Mouse (Mus musculus) megakaryocyte-erythroid progenitor cell, adult 5-6 weeks (primary cell): ENCODE results near the gene Arhgap23. TPM values are rescaled to one million over a fixed set of nuclear protein-coding genes. Genes with fewer than 3 reads are reported as not detected.

Experiments used
- ATAC-seq: replicated peaks from 2 replicates; pipeline ENCODE4 v1.8.0; 2016; ENCODE audit warnings: mild to moderate bottlenecking, inconsistent platforms; ENCODE audit not compliant: severe bottlenecking, poor library complexity, low FRiP score, low TSS enrichment
- total RNA-seq, 2 experiments: library from RNA; stranded (forward) in 1 of 2; stranded (reverse) in 1 of 2; fragments of 200-1000, 215-1000 nt in 1 of 2; fragments of >200 nt in 1 of 2; fragmentation: Nextera tagmentation in 1 of 2; gene quantifications; 2 replicates each; pipeline ENCODE4 v1.2.3; 2014 to 2017

The Arhgap23 gene
- total RNA-seq, 2 experiments from 2014 or later = 14.5 to 18.4 TPM

- ATAC-seq = no peak
These were observed 124.3 kb downstream of the Arhgap23 start for GRCm38 (mm10) chr11:97539622-97540021.

DNA sequence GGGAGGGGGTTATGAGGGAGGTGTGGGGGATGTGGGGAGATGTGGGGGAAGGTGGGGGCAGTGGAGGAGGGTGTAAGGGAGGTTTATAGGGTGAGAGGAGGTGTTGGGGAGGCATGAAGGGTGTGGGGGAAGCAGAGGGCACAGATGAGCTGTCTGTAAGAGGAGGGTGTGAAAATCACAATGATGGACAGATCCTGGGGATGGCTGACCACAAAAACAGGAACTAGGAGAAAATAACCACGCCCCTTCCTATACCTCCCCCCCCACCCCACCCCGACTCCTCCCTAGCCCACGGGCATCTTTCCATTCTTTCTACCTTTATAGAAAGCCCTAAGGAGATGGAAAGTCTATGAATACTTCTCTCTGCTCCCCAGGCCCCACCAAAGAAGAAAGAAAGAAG, 124.8 kb downstream of the Arhgap23 start:
- ATAC-seq = no peak

- no peak for ATAC-seq
These were observed 125.3 kb downstream of the Arhgap23 start for GRCm38 (mm10) chr11:97540604-97541003.

DNA sequence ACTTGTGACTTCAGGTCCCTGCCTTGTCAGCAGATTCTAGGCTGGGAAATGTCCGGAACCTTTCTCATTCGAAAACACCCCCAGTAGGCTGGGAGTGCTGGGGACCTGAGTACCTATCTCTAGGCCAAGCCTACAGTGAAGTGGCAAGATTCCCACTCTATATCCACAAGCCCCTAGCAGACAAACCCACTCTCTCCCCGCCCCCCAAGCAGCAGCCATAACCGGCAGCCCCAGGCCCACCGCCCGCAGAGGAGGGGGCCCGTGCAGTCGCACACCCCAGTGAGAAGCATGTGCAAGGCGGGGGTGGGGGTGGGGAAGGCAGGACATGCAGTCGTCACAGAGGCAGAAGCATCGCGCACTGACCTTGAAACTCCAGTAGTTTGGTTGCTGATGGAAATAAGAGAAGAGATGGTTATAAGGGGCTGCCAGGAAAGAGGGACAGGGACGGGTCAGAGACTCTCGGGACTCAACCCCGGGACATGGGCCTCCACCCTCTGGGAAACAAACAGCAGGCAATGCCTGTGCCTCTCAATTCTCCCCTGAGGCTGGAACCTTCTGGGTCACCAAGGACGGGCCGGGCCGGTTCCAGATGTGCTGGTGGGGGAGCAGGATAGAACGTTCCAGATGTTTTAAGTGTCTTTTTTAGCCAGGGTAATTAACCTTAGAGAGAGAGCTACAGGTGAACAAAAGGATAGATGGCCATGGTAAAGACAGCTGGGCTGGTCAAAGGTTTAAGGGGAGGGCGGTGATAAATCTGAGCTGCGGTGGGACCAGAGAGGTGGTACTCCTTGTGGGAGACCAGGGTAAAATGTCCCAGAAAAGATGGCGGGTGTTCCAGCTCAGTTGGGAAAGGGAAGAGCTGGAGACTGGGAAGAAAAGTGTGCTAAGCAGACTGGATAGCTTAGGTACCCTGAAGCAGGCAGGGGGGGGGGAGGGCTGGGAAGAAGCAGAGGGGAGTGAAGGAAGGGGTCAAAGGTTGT, 127.1 kb downstream of the Arhgap23 start:
- no peak for ATAC-seq

GRCm38 (mm10) chr11:97543181-97543733, 127.9 kb downstream of the Arhgap23 start:
- ATAC-seq = no peak

DNA sequence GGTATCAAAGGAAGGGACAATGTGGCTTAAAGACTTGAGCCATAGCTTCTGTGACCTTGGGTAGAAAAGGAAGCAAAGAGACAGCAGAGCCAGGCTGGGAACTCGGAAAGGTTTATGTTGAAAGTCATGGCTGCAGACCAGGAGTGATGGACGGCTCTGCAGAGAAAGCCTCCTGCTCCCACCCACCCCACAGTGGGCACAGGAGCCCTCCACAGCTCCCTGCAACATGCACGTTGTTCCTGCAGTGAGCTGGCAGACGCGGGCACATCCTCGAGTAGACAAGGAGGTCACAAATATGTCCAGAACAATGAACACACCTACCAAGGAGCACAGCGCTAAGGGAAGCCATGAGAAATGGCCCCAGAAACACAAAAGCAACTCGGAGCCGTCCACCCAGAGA, 128.6 kb downstream of the Arhgap23 start:
- ATAC-seq = no peak

DNA sequence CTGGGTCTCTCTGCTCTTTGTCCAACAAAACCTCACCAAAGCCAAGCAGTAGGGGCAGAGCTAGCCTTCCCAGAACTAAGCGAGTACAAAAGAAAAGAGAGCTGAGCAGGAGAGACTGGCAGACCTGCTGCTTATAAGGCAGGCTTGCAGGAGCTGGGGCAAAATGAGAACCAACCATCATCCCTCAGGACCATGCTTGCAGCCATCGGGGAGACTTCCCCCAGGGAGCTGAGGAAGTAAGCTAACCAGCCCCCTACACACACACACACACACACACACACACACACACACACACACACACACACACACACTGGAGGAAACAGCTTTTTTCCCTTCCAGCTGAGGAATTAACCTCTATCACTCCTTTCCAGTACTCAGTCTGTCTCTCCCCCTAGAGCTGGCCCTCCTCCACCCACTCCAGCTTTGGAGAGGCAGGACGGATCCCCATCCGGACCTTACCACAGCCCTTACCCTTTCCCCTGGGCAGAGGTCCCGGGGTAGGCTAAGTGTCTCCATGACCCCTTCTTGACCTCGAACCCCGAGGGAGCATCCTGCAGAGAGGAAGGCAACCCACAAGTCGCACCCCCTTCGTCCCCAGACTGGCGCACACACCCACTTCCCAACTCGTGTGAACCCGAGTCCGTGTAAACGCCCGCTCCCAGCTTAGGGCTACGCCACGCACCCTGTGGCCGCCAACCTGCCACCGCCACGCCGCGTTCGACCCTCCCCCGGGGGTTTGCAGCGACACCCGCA, 130.7 kb downstream of the Arhgap23 start:
- ATAC-seq = no peak

DNA sequence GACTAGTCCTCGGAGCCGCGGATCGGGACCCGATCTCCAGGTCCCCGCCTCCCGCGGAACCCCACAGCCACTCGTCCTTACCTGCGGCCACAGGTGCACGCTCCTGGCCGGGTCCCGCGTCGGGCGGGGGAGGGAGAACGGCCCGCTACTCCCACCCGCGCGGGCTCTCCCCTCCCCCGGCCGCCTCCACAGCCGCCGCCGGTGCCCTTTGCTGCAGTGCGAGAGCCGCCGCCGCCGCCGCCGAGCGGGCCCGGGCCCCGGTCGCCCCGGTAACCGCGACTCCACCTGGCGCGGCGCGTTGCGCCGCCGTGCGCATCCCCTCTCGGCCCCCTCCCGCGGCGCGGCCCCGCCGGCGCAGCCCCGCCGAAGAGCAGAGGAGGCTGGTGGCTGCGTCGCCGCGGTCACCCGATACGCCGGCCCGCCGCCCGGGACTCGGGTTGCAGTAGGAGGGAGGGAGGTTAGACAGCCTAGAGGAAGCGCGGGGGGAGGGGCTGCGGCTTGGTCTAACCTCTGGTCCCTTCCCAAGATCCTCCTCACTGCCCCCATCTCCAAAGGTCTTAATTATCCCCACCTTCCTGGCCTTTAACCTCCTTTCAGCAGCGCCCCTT, 131.6 kb downstream of the Arhgap23 start:
- no peak for ATAC-seq

DNA sequence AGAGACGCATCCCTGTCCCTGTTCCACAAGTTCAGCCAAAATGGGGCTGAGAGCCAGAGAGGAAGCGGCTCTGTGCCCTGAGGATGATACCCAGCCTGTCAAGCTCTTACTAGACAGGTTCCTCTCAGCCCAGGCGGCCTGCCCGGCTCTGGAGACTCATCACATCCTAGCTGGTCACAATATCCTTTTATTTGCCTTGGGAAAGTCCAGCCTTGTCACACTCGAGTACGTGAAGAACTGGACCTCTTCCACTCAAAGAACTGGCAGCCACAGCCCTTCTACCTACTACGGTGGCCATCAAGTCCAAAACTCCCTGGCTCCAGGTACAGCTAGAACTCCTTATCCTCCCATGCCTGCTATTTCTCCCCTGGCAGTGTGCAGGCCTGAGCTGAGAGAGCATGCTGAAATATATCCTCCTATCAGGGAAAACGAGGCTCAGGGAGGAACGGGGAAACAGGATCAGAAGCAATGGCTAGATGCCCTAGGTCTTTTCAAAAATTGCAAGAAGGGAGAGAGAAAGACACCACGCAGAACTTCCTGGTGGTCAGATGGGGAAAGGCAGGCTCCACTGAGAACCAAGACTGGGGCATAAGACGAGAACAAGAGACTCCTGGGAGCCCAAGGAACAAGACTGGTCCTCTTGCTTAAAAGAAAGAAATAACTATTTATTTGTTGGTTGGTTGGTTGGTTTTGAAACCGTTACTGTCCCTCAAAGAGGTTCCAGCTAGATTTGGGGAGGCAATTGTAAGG, 132.8 kb downstream of the Arhgap23 start:
- ATAC-seq = no peak

DNA sequence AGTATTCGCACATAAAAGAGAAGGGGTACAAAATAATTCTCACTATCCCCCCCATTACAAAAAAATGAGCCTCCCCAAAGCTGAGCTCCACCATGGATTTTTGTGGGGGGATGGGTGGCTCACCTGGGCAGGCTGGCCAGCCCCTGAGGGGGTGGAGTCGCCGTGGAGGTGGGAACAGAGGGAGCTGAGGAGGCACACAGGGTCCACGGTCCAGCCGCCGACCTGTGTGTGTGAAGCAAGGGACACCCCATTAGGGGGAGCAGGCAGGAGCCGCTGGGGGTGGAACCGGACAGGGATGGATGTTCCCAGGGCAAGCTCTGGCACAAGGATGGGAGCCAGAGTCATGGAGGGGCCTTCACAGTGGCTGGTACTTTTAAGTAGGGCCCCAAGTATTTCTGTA, 133.4 kb downstream of the Arhgap23 start:
- no peak for ATAC-seq

Other genes with a start within 250 kb of the Arhgap23 start
- 185 and 196 TPM in 2 replicates for gene Kpnb1, start 227.7 kb upstream of the Arhgap23 start, total RNA-seq (2014; fragmentation: Nextera tagmentation)
- gene Kpnb1, start 227.7 kb upstream of the Arhgap23 start, total RNA-seq (2017) = 436 and 446 TPM in 2 replicates
- 32.5 and 34.5 TPM in 2 replicates for gene Npepps, start 134.9 kb upstream of the Arhgap23 start, total RNA-seq (2014; fragmentation: Nextera tagmentation)
- gene Npepps, start 134.9 kb upstream of the Arhgap23 start, total RNA-seq (2017) = 19.8 and 25.0 TPM in 2 replicates
- 38.2 and 48.4 TPM in 2 replicates for gene Mrpl45, start 99.8 kb upstream of the Arhgap23 start, total RNA-seq (2014; fragmentation: Nextera tagmentation)
- 23.2 and 34.7 TPM in 2 replicates for gene Mrpl45, start 99.8 kb upstream of the Arhgap23 start, total RNA-seq (2017)
- gene Gpr179, start 63.5 kb upstream of the Arhgap23 start, total RNA-seq (2014; fragmentation: Nextera tagmentation) = 0.05 TPM in 1 of 2 replicates, not detected in the other
- not detected in 2 replicates for gene Gpr179, start 63.5 kb upstream of the Arhgap23 start, total RNA-seq (2017)
- 6.0 and 15.8 TPM in 2 replicates for gene Socs7, start 53.0 kb upstream of the Arhgap23 start, total RNA-seq (2014; fragmentation: Nextera tagmentation)
- gene Socs7, start 53.0 kb upstream of the Arhgap23 start, total RNA-seq (2017) = 9.0 and 11.8 TPM in 2 replicates
- gene 4933428G20Rik, start 84.8 kb downstream of the Arhgap23 start, total RNA-seq (2014; fragmentation: Nextera tagmentation) = not detected in 2 replicates
- not detected in 2 replicates for gene 4933428G20Rik, start 84.8 kb downstream of the Arhgap23 start, total RNA-seq (2017)
- gene Srcin1, start 160.7 kb downstream of the Arhgap23 start, total RNA-seq (2014; fragmentation: Nextera tagmentation) = not detected in 2 replicates
- not detected in 2 replicates for gene Srcin1, start 160.7 kb downstream of the Arhgap23 start, total RNA-seq (2017)
- gene Epop, start 214.2 kb downstream of the Arhgap23 start, total RNA-seq (2014; fragmentation: Nextera tagmentation) = 2.6 and 2.9 TPM in 2 replicates
- 0.61 and 2.6 TPM in 2 replicates for gene Epop, start 214.2 kb downstream of the Arhgap23 start, total RNA-seq (2017)
- gene Mllt6, start 247.9 kb downstream of the Arhgap23 start, total RNA-seq (2014; fragmentation: Nextera tagmentation) = 5.4 and 6.1 TPM in 2 replicates
- gene Mllt6, start 247.9 kb downstream of the Arhgap23 start, total RNA-seq (2017) = 4.8 and 5.4 TPM in 2 replicates